Mouse (Mus musculus) CH12.LX (cell line): ENCODE results near the gene March8. TPM values are rescaled to one million over a fixed set of nuclear protein-coding genes. Genes with fewer than 3 reads are reported as not detected.

Experiments
- DNase-seq: peaks from one replicate; pipeline ENCODE4 v3.0.0-alpha.2; 2013; ENCODE audit errors: extremely low read depth
- H3K27ac ChIP-seq: 2 replicates; pipeline ENCODE4 v1.5.1; 2012; ENCODE audit warnings: low read depth, mild to moderate bottlenecking, control low read depth, moderate library complexity; ENCODE audit not compliant: insufficient read depth
- H3K27me3 ChIP-seq: replicated peaks from 2 replicates; pipeline ENCODE3; 2012; ENCODE audit warnings: inconsistent platforms
- H3K36me3 ChIP-seq, 2 experiments: replicated peaks in 1 of 2; 2 replicates each; pipeline versions ENCODE3 to v1.6.1; 2012; ENCODE audit warnings: inconsistent platforms in 1 of 2, low read length in 1 of 2, mild to moderate bottlenecking in 1 of 2, mixed read lengths in 1 of 2, moderate library complexity in 1 of 2; ENCODE audit not compliant: control insufficient read depth in 1 of 2, insufficient read depth in 1 of 2
- H3K4me1 ChIP-seq, 2 experiments: 2 replicates each; pipeline ENCODE4 v1.6.1; 2012; ENCODE audit warnings: inconsistent platforms in 1 of 2, moderate library complexity in 1 of 2; ENCODE audit not compliant: insufficient read depth in 2 of 2, control insufficient read depth in 1 of 2
- H3K4me2 ChIP-seq: 2 replicates; pipeline ENCODE4 v1.6.1; 2012; ENCODE audit warnings: low read depth, mild to moderate bottlenecking, control low read depth; ENCODE audit not compliant: poor library complexity, insufficient read depth, severe bottlenecking
- H3K4me3 ChIP-seq, 3 experiments: fragments of 150-350 bp in 1 of 3; sonication (generic) in 1 of 3; replicated peaks in 1 of 3; 2 replicates each; pipeline versions ENCODE3 to v1.5.1; 2011 to 2012; ENCODE audit warnings: low read depth in 2 of 3, low read length in 2 of 3, mild to moderate bottlenecking in 2 of 3, moderate library complexity in 2 of 3, control low read depth in 1 of 3, improper control_type of control experiment in 1 of 3, inconsistent platforms in 1 of 3, mixed read lengths in 1 of 3; ENCODE audit not compliant: poor library complexity in 1 of 3
- H3K79me2 ChIP-seq: replicated peaks from 2 replicates; pipeline ENCODE4 v1.6.1; 2012; ENCODE audit warnings: mild to moderate bottlenecking, moderate library complexity; ENCODE audit not compliant: control insufficient read depth, poor library complexity, insufficient read depth, severe bottlenecking; ENCODE audit errors: extremely low read depth
- H3K9ac ChIP-seq: 2 replicates; pipeline ENCODE4 v1.6.1; 2012; ENCODE audit warnings: low read depth, mild to moderate bottlenecking, control low read depth, moderate library complexity; ENCODE audit not compliant: insufficient read depth
- H3K9me3 ChIP-seq: replicated peaks from 2 replicates; pipeline ENCODE3; 2012; ENCODE audit warnings: low read length, inconsistent platforms, mixed read lengths
- BHLHE40 ChIP-seq: IDR thresholded peaks from 2 replicates; pipeline ENCODE4 v1.6.1; 2011; ENCODE audit warnings: mild to moderate bottlenecking, low read depth, low read length, improper control_type of control experiment
- CHD2 ChIP-seq: IDR thresholded peaks from 2 replicates; pipeline ENCODE4 v1.6.1; 2011; ENCODE audit warnings: low read length, improper control_type of control experiment
- EP300 ChIP-seq: IDR thresholded peaks from 2 replicates; pipeline ENCODE4 v1.6.1; 2011; ENCODE audit warnings: low read length, improper control_type of control experiment
- ETS1 ChIP-seq: conservative IDR thresholded peaks from 2 replicates; pipeline ENCODE4 v1.6.1; 2012; ENCODE audit warnings: low read depth, mild to moderate bottlenecking, inconsistent platforms, low read length, improper control_type of control experiment, moderate library complexity
- HCFC1 ChIP-seq: IDR thresholded peaks from 2 replicates; pipeline ENCODE4 v1.6.1; 2012; ENCODE audit warnings: low read depth, mild to moderate bottlenecking, inconsistent platforms, low read length, improper control_type of control experiment
- MAFK ChIP-seq: IDR thresholded peaks from 2 replicates; pipeline ENCODE4 v1.6.1; 2011; ENCODE audit warnings: low read length, improper control_type of control experiment; ENCODE audit not compliant: insufficient replicate concordance
- MAZ ChIP-seq: IDR thresholded peaks from 2 replicates; pipeline ENCODE4 v1.6.1; 2012; ENCODE audit warnings: low read depth, mild to moderate bottlenecking, inconsistent platforms, low read length, improper control_type of control experiment, moderate library complexity
- MEF2A ChIP-seq: IDR thresholded peaks from 2 replicates; pipeline ENCODE4 v1.6.1; 2014; ENCODE audit warnings: low read depth, mild to moderate bottlenecking, inconsistent platforms, low read length, improper control_type of control experiment, borderline replicate concordance
- MXI1 ChIP-seq: IDR thresholded peaks from 2 replicates; pipeline ENCODE4 v1.6.1; 2011; ENCODE audit warnings: mild to moderate bottlenecking, low read depth, low read length, improper control_type of control experiment
- MYC ChIP-seq: IDR thresholded peaks from 2 replicates; pipeline ENCODE4 v1.6.1; 2011; ENCODE audit warnings: low read depth, mild to moderate bottlenecking, improper control_type of control experiment, low read length
- NRF1 ChIP-seq: IDR thresholded peaks from 2 replicates; pipeline ENCODE4 v1.6.1; 2014; ENCODE audit warnings: low read depth, mild to moderate bottlenecking, inconsistent platforms, low read length, improper control_type of control experiment, moderate library complexity
- SIN3A ChIP-seq: IDR thresholded peaks from 2 replicates; pipeline ENCODE4 v1.6.1; 2012; ENCODE audit warnings: low read length, improper control_type of control experiment, inconsistent platforms
- SMC3 ChIP-seq: IDR thresholded peaks from 2 replicates; pipeline ENCODE4 v1.6.1; 2011; ENCODE audit warnings: low read depth, low read length, improper control_type of control experiment
- TCF12 ChIP-seq: IDR thresholded peaks from 2 replicates; pipeline ENCODE4 v1.6.1; 2014; ENCODE audit warnings: low read depth, mild to moderate bottlenecking, inconsistent platforms, low read length, improper control_type of control experiment
- UBTF ChIP-seq: IDR thresholded peaks from 2 replicates; pipeline ENCODE4 v1.6.1; 2012; ENCODE audit warnings: low read depth, mild to moderate bottlenecking, inconsistent platforms, low read length, improper control_type of control experiment, moderate library complexity
- USF1 ChIP-seq: IDR thresholded peaks from 2 replicates; pipeline ENCODE4 v1.6.1; 2014; ENCODE audit warnings: low read depth, mild to moderate bottlenecking, inconsistent platforms, low read length, improper control_type of control experiment
- ZC3H11A ChIP-seq: IDR thresholded peaks from 2 replicates; pipeline ENCODE4 v1.6.1; 2012; ENCODE audit warnings: low read depth, mild to moderate bottlenecking, inconsistent platforms, low read length, improper control_type of control experiment
- ZKSCAN1 ChIP-seq: IDR thresholded peaks from 2 replicates; pipeline ENCODE4 v1.6.1; 2012; ENCODE audit warnings: low read depth, inconsistent platforms, low read length, improper control_type of control experiment, borderline replicate concordance
- ZNF384 ChIP-seq: IDR thresholded peaks from 2 replicates; pipeline ENCODE4 v1.6.1; 2012; ENCODE audit warnings: low read depth, low read length, improper control_type of control experiment, inconsistent platforms
- dilution Hi-C: fragments of 300-500 bp; cut with MboI; formaldehyde crosslinking; loops from 2 replicates; pipeline ENCODE4 v1.14.3; 2020; ENCODE audit warnings: low sequenced_read_pairs; ENCODE audit not compliant: extremely low pct_unique_long_range_greater_than_20kb, extremely low pct_ligation_motif_present
- in situ Hi-C: fragments of 300-500 bp; cut with MboI; formaldehyde crosslinking; loops from 3 replicates; pipeline ENCODE4 v1.14.3; 2019; ENCODE audit warnings: low sequenced_read_pairs, low pct_ligation_motif_present, low pct_unique_long_range_greater_than_20kb, mixed read lengths
- polyA plus RNA-seq: library from polyadenylated mRNA; unstranded; fragments of >175 nt; gene quantifications from 2 replicates; pipeline ENCODE4 v1.2.1, GENCODE M21; 2012; ENCODE audit warnings: low read depth; ENCODE audit not compliant: insufficient read length
- total RNA-seq, 2 experiments: library from RNA; depleted of rRNA; stranded (reverse); fragments of 300-350 nt in 1 of 2; fragments of >200 nt in 1 of 2; gene quantifications; 2 replicates each; pipeline ENCODE4 v1.2.3; 2012 to 2014

The March8 gene
- total and polyA plus RNA-seq, 3 experiments: 4.9 to 7.8 (median 4.9) TPM

- dilution Hi-C loops: no loop called here
- H3K4me3 ChIP-seq: no peak overlapping the region
- H3K4me1 ChIP-seq: no peaks in the 10 kb centered on the region
- no peak overlapping the region for H3K4me2 ChIP-seq
- TF ChIP-seq SMC3: no peak
- TF ChIP-seq MYC: no peak
- no peak for TF ChIP-seq BHLHE40
- no peak for TF ChIP-seq UBTF
- no peak for TF ChIP-seq MAZ
- TF ChIP-seq ETS1: no peak
- TF ChIP-seq MEF2A: no peak
- TF ChIP-seq MXI1: no peak
- TF ChIP-seq USF1: no peak
- no peak for TF ChIP-seq ZKSCAN1
- TF ChIP-seq NRF1: no peak
- no peak for TF ChIP-seq MAFK
- TF ChIP-seq ZC3H11A: no peak
- no peak overlapping the region for H3K9ac ChIP-seq
- H3K36me3 ChIP-seq: no peaks in the 10 kb centered on the region
- H3K27ac ChIP-seq: no peak overlapping the region
- in situ Hi-C loops: no loop called here
- H3K79me2 ChIP-seq: 0 out of 2 replicates have a peak, but pooled peaks cover 2% of the 10 kb centered on the region
- DNase-seq: no peak
- H3K27me3 ChIP-seq: no peaks in the 10 kb centered on the region
- no peaks in the 10 kb centered on the region for H3K9me3 ChIP-seq
Measured at GRCm38 (mm10) chr6:116356948-116357325, 19.1 kb downstream of the March8 start.

- H3K36me3 ChIP-seq: no peaks in the 10 kb centered on the region
- 0 out of 2 replicates have a peak, but pooled peaks cover 2% of the 10 kb centered on the region for H3K79me2 ChIP-seq
- H3K27ac ChIP-seq: no peak overlapping the region
- no peaks in the 10 kb centered on the region for H3K9me3 ChIP-seq
- dilution Hi-C loops: no loop called here
- no peak overlapping the region for H3K4me2 ChIP-seq
- H3K4me1 ChIP-seq: peaks cover 0 to 4% of the 10 kb centered on the region in 2 experiments; a peak in 1 of 4 replicates
- no peaks in the 10 kb centered on the region for H3K27me3 ChIP-seq
- no peak overlapping the region for H3K4me3 ChIP-seq
- TF ChIP-seq EP300 (no peak), ZNF384 (no peak), BHLHE40 (no peak), TCF12 (no peak), MAFK (no peak), HCFC1 (no peak), MEF2A (no peak), SIN3A (no peak), CHD2 (no peak), SMC3 (no peak)
- TF ChIP-seq, all 38 proteins: peak for 0
- no peak overlapping the region for H3K9ac ChIP-seq
- in situ Hi-C loops: no loop called here
- DNase-seq: no peak
Measured at GRCm38 (mm10) chr6:116358056-116358455, 20.2 kb downstream of the March8 start.
